Mouse (Mus musculus) E14TG2a.4 (cell line): ENCODE measurements around the gene Spats2l.

Source experiments
- CTCF ChIP-seq: conservative IDR thresholded peaks from 2 replicates; pipeline ENCODE4 v1.5.1; 2014; ENCODE audit warnings: low read length
- POU5F1 ChIP-seq: IDR thresholded peaks from 2 replicates; pipeline ENCODE4 v1.6.1; 2014; ENCODE audit warnings: low read length, borderline replicate concordance

DNA sequence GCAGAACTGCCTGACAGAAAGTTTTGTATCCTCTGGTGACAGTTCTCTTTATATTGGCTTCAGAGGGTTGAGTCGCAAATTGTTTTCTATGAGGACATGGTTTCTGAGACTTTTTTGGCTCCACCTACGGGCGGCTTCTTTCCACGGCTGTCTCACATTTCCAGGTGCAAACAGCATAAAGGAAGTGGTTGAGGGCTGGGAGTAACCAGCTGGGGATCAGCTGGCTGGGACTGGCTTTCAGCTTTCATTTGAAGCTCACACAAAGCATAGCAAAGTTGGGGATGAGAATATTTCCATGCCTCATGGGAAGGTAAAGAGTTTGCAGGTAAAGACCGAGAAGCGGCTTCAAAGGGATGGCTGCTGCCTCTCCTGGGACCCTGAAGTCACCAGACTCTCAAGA, 65.9 kb downstream of the Spats2l start:
- TF ChIP-seq CTCF (no peak), POU5F1 (no peak)
